Mouse (Mus musculus) mesoderm, embryonic 11.5 days (tissue): ENCODE measurements around the gene Defa20.
"Not testable (repeated sequence)": the region's sequence is repeated elsewhere in the genome, so short reads cannot be mapped to it uniquely, and the experiment has no call there.

Experiments
- DNase-seq: peaks from one replicate; pipeline ENCODE4 v3.0.0-alpha.2; 2012; ENCODE audit warnings: low read depth, low spot score

Defa20 gene

DNA sequence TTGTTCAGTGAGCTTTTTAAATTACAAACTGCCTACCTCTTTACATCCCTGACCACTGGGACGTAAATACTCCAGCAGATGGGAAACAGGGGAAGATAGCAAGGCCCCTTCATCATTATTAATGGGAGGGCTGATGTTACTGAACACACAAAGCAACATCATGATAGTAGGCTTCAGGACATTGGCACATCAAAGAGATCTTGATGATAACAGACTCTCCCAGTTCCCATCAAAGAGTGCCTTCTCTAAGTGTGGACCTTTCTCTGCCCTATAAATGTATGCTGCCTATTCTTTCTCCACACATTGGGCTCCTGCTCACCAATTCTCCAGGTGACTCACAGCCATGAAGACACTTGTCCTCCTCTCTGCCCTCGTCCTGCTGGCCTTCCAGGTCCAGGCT lies at the start of gene Defa20:
TSS of gene Defa20 (plus strand) at position 301 of the 400 bp plus-strand sequence.
- not testable (repeated sequence) for DNase-seq

DNA sequence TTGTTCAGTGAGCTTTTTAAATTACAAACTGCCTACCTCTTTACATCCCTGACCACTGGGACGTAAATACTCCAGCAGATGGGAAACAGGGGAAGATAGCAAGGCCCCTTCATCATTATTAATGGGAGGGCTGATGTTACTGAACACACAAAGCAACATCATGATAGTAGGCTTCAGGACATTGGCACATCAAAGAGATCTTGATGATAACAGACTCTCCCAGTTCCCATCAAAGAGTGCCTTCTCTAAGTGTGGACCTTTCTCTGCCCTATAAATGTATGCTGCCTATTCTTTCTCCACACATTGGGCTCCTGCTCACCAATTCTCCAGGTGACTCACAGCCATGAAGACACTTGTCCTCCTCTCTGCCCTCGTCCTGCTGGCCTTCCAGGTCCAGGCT lies 19.7 kb downstream of the Defa20 start, which contains the start of gene Defa32:
TSS of gene Defa32 (plus strand) at position 301 of the 400 bp plus-strand sequence.
- DNase-seq: not testable (repeated sequence)
